Mouse (Mus musculus): Measurements from ENCODE around the gene Grm3.

Grm3 gene

DNA sequence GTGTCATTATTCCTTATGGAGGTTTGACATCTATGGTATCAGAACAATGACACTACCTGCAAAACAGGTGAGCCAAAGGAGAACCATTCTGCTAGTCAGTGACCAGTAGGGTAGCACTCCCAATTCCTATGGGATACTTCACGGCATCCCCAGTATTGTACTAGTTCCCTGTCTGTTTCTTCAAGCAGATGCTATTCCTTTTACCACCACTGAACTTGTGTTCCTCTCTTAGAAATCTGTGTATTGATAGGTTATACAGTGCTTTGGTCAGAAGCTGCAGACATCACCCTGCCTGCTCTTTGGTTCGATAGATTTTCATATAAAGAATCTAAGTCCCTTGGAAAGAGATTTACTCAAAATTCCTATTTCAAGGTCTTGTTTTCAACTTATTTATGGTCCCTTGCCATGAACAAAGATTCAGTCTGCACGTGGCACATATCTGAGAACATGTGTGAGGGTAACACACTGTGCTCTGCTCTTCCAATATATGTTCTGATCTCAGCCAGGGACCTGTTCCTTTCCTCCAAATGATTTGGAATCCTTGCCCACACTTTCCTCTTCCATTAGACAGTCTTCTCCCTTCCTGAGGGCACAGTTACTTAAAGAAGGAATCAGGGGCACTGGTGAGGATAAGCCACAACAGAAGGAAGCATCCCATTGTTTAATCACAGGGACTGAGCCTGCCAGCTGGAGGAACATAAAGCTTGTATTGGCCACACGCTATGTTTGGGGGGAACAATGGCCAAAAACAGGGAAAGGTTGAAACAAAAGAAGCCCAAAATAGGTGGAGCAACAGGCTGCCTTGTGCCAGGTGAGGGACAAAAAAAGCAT, 102.5 kb downstream of the Grm3 start:
- DNase-seq: no peak

GRCm38 (mm10) chr5:9621417-9622067, 103.4 kb downstream of the Grm3 start:
- no peak for DNase-seq

DNA sequence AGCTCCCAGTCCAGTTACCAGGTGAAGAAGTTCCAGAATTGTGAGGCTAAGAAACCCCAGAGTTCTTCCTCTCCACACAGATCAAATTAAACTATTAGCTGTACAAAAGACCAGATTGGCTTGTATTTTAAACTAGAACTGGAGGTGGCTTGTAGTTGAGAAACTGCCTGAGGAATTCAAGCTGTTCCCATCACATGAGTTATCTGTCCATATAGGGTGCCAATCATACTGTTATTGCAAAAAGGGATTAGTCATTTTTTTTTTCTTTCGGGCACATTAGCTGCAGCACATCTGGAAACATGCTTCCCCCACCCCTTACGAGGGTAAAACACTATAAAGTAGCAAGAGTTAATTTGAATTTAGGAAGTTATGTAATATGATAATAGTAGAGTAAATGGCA, 145.9 kb downstream of the Grm3 start:
- DNase-seq: no peak

DNA sequence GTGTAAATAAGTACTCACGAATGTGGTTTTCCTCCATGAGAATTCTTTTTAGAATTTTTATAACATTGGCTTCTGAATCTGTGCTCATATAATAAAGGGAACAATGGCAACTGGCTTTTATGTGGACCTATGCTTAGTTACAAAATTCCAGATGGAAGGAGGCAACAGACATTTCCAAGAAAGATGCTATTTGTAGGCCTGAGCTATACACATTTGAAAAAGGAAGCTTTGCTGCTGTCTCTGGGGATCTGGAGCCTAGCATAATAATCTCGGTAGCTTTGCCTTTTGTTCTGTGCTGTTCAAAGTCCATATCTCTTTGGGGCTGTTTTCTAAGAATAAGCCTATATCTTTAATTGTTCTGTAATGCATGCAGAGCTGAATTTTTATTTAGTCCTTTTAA, 146.4 kb downstream of the Grm3 start:
- DNase-seq: no peak

DNA sequence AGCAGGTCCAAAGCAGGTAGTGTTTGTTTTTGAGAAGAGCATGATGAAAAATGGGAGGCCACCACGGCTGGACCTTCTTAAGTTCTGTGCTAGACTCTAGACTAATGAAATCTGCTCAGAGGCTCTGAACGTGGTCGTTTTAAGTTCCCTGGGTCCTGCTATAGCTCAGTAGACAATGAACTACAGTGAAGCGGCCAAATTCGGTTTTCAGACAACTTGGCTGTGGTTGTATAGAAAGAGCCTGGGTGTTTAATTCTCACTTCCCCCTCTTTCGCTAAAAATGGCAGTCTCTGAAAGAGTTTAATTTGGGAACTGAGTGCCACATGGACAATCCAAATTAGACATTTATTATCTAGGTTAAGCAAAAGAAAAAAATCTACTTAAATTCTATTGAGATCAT, 154.0 kb downstream of the Grm3 start:
- no peak for DNase-seq

DNA sequence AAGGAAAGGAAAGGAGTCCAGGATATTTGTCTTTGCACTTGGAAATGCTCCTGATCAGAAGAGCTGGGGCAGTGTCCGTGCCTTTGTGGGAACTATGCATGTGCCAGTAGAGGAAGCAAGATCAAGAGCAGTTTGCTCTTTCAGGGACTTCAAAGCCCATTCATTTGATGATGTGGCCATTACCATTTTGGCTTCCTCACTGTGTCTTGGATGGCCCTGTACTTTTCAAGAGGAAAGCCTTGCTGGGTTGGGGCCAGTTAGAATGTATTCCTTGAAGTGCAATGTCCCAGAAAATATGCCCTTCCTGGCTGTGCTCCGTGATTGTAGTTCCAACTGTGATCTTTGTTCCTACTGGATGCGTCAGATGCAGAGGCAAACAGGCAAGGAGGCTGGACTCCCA, 167.3 kb downstream of the Grm3 start:
- no peak for DNase-seq

GRCm38 (mm10) chr5:9540822-9541557, 184.0 kb downstream of the Grm3 start:
- DNase-seq: no peak

DNA sequence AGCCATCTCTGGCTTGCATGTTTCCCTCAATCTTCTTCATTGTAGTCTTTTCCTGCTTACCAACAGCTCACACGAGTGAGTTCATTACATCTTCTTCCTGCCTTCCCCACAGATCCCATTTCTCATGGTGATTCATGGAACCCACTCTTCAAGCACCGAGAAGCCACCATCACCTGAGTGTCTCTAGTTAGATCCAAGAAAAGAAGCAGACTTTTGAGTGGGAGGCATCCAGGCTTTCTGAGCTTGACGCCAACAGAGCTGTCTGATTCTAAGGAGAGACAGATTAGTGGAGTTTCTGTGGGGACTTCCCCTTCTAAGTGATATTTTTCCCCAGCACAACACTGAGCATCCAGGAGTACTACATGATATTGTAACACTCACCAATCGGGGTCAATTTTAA, 199.5 kb downstream of the Grm3 start:
- no peak for DNase-seq

DNA sequence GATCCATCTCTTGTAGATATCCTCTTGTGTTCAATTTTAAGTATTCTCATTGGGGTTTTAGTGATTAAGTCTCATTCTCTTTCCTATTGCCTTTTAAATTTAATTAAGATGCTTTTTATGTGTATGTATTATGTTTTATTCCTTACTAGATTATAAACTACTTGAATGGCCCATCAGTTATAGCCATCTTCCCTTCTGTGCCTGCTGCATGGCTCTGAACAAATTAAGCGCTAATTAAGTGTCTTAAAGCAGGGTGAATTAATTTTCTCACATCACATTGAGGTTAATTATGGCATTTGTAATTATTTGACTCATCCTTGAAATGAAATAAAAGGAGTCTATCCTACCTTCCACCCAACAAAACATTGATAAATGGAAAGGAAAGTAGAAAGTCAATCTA, 213.9 kb downstream of the Grm3 start:
- no peak for DNase-seq

DNA sequence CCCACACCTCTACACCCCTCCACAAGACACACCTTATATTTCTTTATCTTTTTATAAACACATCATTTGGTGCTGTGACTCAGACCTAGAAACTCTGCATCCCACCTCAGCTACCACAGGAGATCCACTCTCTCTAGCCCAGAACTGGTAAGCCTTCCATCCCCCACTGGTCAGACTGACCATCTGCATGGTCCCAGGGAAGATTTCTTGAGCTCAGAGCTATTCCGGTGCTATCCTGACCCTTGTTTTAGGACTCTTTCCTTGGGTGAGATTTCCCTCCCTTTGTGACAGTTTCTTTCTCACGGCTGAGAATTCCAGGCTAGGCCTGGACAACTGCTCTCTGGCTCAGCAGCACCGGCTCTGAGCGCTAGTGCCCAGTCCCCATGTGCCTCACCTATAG, 227.7 kb downstream of the Grm3 start:
- no peak for DNase-seq

- DNase-seq: no peak
These were observed 229.5 kb downstream of the Grm3 start for GRCm38 (mm10) chr5:9495456-9495855.

DNA sequence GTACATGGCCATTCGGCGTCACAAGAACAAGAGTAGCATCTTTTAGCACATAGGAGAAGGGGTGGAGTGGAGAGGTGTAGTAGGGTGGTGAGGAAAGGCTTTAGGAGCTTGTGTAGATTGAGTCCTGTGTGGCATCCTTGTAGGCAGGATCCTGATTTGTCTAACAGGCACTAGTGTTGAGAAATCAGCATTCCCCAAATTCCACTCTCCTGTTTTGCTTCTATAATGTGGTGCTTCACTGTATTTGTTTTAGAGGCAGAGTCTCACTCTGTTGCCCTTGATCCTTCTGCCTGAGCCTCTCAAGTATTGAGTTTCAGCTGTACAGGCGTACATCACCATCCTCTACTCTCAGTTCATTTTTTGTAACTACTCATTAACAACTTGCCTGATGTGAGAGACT, 247.4 kb downstream of the Grm3 start:
- no peak for DNase-seq

DNA sequence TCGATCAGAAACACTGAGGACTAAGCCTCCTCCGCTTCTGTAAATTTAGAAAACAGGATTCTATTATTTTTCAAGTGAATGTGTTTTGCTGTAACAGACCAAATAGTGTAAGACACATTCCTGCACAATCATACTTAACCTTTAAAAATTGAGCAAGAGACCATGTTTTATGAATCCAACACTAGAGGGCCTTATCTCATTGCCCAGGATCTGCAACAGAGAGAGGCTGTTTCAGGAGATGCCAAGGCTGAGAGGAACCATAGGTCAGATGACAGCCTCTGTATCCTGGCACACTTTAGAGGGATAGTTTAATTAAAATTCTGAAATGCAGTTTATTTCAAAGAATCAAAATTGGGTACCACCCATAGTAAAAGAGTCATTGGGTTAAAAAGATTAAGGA, 271.7 kb downstream of the Grm3 start:
- DNase-seq: no peak

- no peak for DNase-seq
These were observed 275.4 kb downstream of the Grm3 start for GRCm38 (mm10) chr5:9449570-9449969.

DNA sequence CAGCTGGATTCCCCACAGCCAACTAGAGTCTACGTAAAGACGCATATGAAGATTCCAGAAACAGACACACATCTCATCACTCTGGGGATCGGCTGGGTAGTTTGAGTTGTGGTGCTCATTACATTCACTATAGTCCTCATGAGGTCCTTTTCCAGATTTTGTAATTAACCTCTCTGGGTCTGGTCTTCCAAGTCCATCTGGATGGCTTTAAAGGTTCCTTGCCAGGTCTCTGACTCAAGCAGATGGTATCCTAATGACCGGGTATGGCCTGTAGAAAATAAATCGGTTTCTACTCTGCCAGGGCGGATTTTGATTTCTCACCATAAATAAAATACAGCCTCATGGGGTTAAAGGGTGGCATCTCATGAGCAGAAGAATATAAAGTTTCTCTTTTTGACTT, 276.0 kb downstream of the Grm3 start:
- no peak for DNase-seq

DNA sequence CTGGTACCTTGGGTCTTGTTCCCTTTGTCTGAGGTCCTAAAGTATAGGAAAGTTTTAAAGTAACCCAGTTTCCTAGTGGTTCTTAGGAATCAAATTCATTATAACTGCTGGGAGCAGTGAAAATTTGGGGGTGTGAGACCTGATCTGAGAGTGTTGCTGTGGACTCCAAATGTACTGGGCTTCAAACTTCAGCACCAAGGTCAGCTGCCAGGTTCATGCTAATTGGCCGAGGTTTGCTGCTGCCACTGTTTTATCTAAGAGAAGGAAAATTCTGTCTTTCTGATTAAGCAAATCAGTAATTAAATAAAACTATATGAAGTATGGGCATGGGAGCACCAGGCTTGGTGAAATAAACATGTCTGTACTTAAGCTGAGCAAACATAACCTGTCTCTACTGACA, 278.8 kb downstream of the Grm3 start:
- DNase-seq: peak in 1 of 2 experiments; percentile 2
